Mouse (Mus musculus) heart, embryonic 13.5 days (tissue): ENCODE results near the gene Alox12e. TPM values are rescaled to one million over a fixed set of nuclear protein-coding genes. Genes with fewer than 3 reads are reported as not detected.
A peak's percentile ranks its signal among the peaks of the same experiment; 100 is the strongest.
"Not testable (repeated sequence)": the region's sequence is repeated elsewhere in the genome, so short reads cannot be mapped to it uniquely, and the experiment has no call there.

Source experiments
- ATAC-seq: fragments of 200-750 bp; cut with Nextera tagmentation; 2 replicates; pipeline ENCODE4 v1.8.0; 2017; ENCODE audit warnings: moderate TSS enrichment; ENCODE audit not compliant: insufficient number of reproducible peaks, low FRiP score, low TSS enrichment; ENCODE audit errors: extremely low read depth
- H3K27ac ChIP-seq: fragments of 300-500 bp; sonication (generic); replicated peaks from 2 replicates; pipeline ENCODE4 v1.5.1; 2015; ENCODE audit warnings: moderate library complexity, mild to moderate bottlenecking, inconsistent platforms
- H3K27me3 ChIP-seq: fragments of 300-500 bp; sonication (generic); replicated peaks from 2 replicates; pipeline ENCODE4 v1.6.1; 2015; ENCODE audit warnings: mild to moderate bottlenecking, inconsistent platforms
- H3K36me3 ChIP-seq: fragments of 300-500 bp; sonication (generic); 2 replicates; pipeline ENCODE4 v1.6.1; 2015; ENCODE audit warnings: mild to moderate bottlenecking, inconsistent platforms
- H3K4me1 ChIP-seq: fragments of 300-500 bp; sonication (generic); 2 replicates; pipeline ENCODE4 v1.6.1; 2015; ENCODE audit warnings: inconsistent platforms
- H3K4me2 ChIP-seq: fragments of 300-500 bp; sonication (generic); 2 replicates; pipeline ENCODE4 v1.6.1; 2015; ENCODE audit warnings: inconsistent platforms, mild to moderate bottlenecking, moderate library complexity
- H3K4me3 ChIP-seq: fragments of 300-500 bp; sonication (generic); 2 replicates; pipeline ENCODE4 v1.5.1; 2015; ENCODE audit warnings: moderate library complexity, mild to moderate bottlenecking, inconsistent platforms
- H3K9ac ChIP-seq: fragments of 300-500 bp; sonication (generic); 2 replicates; pipeline ENCODE4 v1.6.1; 2015; ENCODE audit warnings: inconsistent platforms, mild to moderate bottlenecking, moderate library complexity
- H3K9me3 ChIP-seq: fragments of 300-500 bp; sonication (generic); 2 replicates; pipeline ENCODE4 v1.6.1; 2016; ENCODE audit warnings: inconsistent platforms
- WGBS: fragments of 180-500 bp; shearing (Covaris S2); methylation state at CpG from one replicate; pipeline ENCODE4 v1.1.7; 2015; ENCODE audit warnings: mixed read lengths; 5-methylcytosine and 5-hydroxymethylcytosine counted together
- polyA plus RNA-seq: library from polyadenylated mRNA; unstranded; fragments of >200 nt; fragmentation: Nextera tagmentation; extraction: Ambion mirVana; gene quantifications from 2 replicates; pipeline ENCODE4 v1.2.1, GENCODE M21; 2015

Alox12e gene
- polyA plus RNA-seq = not detected in 2 replicates

- no peak within 1 kb of the TSS for H3K9ac ChIP-seq
- H3K27ac ChIP-seq = no peak within 1 kb of the TSS
- peak within 1 kb of the TSS; percentile 45 for H3K4me2 ChIP-seq
- 32% methylated on average over 7 of the region's 7 CpGs for WGBS
- H3K36me3 ChIP-seq = no peaks in the 10 kb centered on the region
- H3K4me3 ChIP-seq = peak within 1 kb of the TSS; percentile 12; the same call in 1 of the 2 replicates
- no peak for ATAC-seq
- H3K9me3 ChIP-seq = no peaks in the 10 kb centered on the region
- peaks cover 86% of the 10 kb centered on the region for H3K27me3 ChIP-seq
- H3K4me1 ChIP-seq = peaks cover 3% of the 10 kb centered on the region; the same call in 1 of the 2 replicates
Measured at GRCm38 (mm10) chr11:70322528-70322927, at the start of gene Alox12e. Gene Alox12e, minus strand, starts transcription at chr11:70322628.

DNA sequence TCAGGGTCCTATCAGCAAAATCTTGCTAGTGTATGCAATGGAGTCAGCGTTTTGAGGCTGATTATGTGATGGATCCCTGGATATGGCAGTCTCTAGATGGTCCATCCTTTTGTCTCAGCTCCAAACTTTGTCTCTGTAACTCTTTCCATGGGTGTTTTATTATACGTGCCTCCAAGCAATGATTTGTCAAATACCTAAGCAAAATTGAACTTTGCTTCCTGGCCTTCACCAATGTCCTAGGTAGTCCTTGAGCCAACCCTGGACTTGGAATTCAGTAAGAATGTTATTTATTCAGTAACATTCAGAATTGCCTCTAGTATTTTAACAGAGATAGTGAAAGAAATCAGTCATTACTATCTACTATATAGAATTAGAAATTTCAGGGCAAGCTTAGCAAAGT, 46.2 kb upstream of the Alox12e start:
- not testable (repeated sequence) for H3K9ac ChIP-seq, H3K27ac ChIP-seq, H3K4me3 ChIP-seq, H3K4me1 ChIP-seq, ATAC-seq, H3K9me3 ChIP-seq, H3K36me3 ChIP-seq, H3K27me3 ChIP-seq, H3K4me2 ChIP-seq
- 66% methylated on average over 2 of the region's 2 CpGs for WGBS

DNA sequence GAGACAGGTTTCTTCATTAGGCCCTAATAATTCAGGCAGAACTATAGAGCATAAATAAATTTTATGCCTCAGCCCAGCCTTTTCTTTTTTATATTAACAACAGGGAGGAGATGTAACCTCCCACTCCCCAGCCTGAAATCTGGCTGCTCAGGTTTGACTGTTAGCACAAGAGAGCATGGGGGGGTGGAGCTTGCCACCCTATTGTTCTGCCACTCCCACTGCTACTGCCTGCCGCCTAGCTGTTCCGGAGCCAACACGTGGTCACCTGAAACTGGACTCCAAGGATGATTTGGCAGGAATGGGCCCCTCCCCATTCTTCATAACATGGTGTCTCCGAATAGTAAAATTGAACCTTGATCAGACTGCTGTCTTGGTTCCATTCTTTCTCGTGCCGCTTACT, 45.3 kb upstream of the Alox12e start:
- H3K4me1 ChIP-seq, H3K27me3 ChIP-seq, H3K4me2 ChIP-seq, ATAC-seq, H3K36me3 ChIP-seq, H3K27ac ChIP-seq, H3K9ac ChIP-seq, H3K4me3 ChIP-seq: not testable (repeated sequence)
- 77% methylated on average over 6 of the region's 6 CpGs for WGBS
- H3K9me3 ChIP-seq = peaks cover 11% of the 10 kb centered on the region

- H3K36me3 ChIP-seq = no peaks in the 10 kb centered on the region
- ATAC-seq = no peak
- WGBS = 1% methylated on average over 19 of the region's 19 CpGs
- H3K4me1 ChIP-seq = peaks cover 9% of the 10 kb centered on the region
- peak within 1 kb of the TSS; percentile 52 for H3K9ac ChIP-seq
- H3K27me3 ChIP-seq = peaks cover 83% of the 10 kb centered on the region
- H3K4me3 ChIP-seq = peak within 1 kb of the TSS; percentile 46
- peak within 1 kb of the TSS; percentile 74 for H3K4me2 ChIP-seq
- H3K27ac ChIP-seq = no peak within 1 kb of the TSS
- no peaks in the 10 kb centered on the region for H3K9me3 ChIP-seq
Measured at GRCm38 (mm10) chr11:70351868-70352267, 29.4 kb upstream of the Alox12e start, which contains the start of gene Alox15. Gene Alox15, minus strand, starts transcription at chr11:70352031.

- Histone ChIP-seq H3K4me3 (no peak overlapping the region), H3K9me3 (no peaks in the 10 kb centered on the region), H3K9ac (no peak overlapping the region), H3K4me1 (peaks cover 9% of the 10 kb centered on the region), H3K27ac (no peak overlapping the region), H3K4me2 (no peak overlapping the region), H3K27me3 (peaks cover 95% of the 10 kb centered on the region), H3K36me3 (no peaks in the 10 kb centered on the region)
- 80% methylated on average over 9 of the region's 9 CpGs for WGBS
- no peak for ATAC-seq
Measured at GRCm38 (mm10) chr11:70348630-70349029, 26.2 kb upstream of the Alox12e start.

GRCm38 (mm10) chr11:70347861-70348260, 25.4 kb upstream of the Alox12e start:
- Histone ChIP-seq H3K36me3 (no peaks in the 10 kb centered on the region), H3K27ac (no peak overlapping the region), H3K4me2 (no peak overlapping the region), H3K4me1 (peaks cover 9% of the 10 kb centered on the region), H3K4me3 (no peak overlapping the region), H3K27me3 (peaks cover 93% of the 10 kb centered on the region), H3K9me3 (no peaks in the 10 kb centered on the region), H3K9ac (no peak overlapping the region)
- 74% methylated on average over 10 of the region's 10 CpGs for WGBS
- ATAC-seq = no peak

- WGBS = 86% methylated on average over 8 of the region's 8 CpGs
- Histone ChIP-seq H3K4me1 (no peaks in the 10 kb centered on the region; the same call in 1 of the 2 replicates), H3K4me2 (no peak overlapping the region), H3K9me3 (no peaks in the 10 kb centered on the region), H3K27ac (no peak overlapping the region), H3K4me3 (no peak overlapping the region), H3K9ac (no peak overlapping the region), H3K36me3 (no peaks in the 10 kb centered on the region), H3K27me3 (peaks cover 70% of the 10 kb centered on the region)
- no peak for ATAC-seq
Measured at GRCm38 (mm10) chr11:70345546-70345945, 23.1 kb upstream of the Alox12e start.

GRCm38 (mm10) chr11:70345061-70345460, 22.6 kb upstream of the Alox12e start:
- H3K27ac ChIP-seq = no peak overlapping the region
- peaks cover 65% of the 10 kb centered on the region for H3K27me3 ChIP-seq
- H3K9me3 ChIP-seq = no peaks in the 10 kb centered on the region
- WGBS = 68% methylated on average over 10 of the region's 10 CpGs
- no peak for ATAC-seq
- no peak overlapping the region for H3K4me2 ChIP-seq
- no peaks in the 10 kb centered on the region for H3K36me3 ChIP-seq
- no peak overlapping the region for H3K9ac ChIP-seq
- H3K4me1 ChIP-seq = no peaks in the 10 kb centered on the region
- H3K4me3 ChIP-seq = no peak overlapping the region

GRCm38 (mm10) chr11:70339481-70339880, 17.1 kb upstream of the Alox12e start:
- no peak for ATAC-seq
- Histone ChIP-seq H3K27ac (no peak overlapping the region), H3K27me3 (peaks cover 20% of the 10 kb centered on the region), H3K9me3 (no peaks in the 10 kb centered on the region), H3K4me1 (no peaks in the 10 kb centered on the region), H3K4me3 (no peak overlapping the region), H3K36me3 (no peaks in the 10 kb centered on the region), H3K4me2 (no peak overlapping the region), H3K9ac (no peak overlapping the region)
- 21% methylated on average over 7 of the region's 7 CpGs for whole genome bisulfite sequencing

DNA sequence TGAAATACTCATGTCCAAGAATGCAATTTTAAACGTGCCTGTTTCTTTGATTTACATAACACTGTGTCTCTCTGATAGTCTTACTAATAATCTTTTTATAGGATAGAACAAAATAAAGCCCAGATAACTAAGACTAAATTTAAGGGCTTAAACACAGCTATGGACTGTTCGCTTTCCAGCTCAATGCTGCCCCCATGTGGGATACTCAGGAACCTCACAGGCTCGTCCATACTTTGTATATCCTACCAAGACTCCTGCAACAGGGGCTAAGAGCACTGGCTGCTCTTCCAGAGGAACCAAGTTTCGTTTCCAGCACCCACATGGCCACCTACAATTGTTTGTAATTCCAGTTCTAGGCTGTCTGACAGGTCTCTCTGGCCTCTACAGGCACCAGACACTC, 12.0 kb upstream of the Alox12e start:
- ATAC-seq = no peak
- WGBS = 29% methylated on average over 4 of the region's 4 CpGs
- no peaks in the 10 kb centered on the region for H3K9me3 ChIP-seq
- no peaks in the 10 kb centered on the region for H3K4me1 ChIP-seq
- H3K4me3 ChIP-seq = no peak overlapping the region
- H3K36me3 ChIP-seq = no peaks in the 10 kb centered on the region
- H3K27me3 ChIP-seq = peaks cover 30% of the 10 kb centered on the region
- no peak overlapping the region for H3K4me2 ChIP-seq
- H3K9ac ChIP-seq = no peak overlapping the region
- H3K27ac ChIP-seq = no peak overlapping the region

DNA sequence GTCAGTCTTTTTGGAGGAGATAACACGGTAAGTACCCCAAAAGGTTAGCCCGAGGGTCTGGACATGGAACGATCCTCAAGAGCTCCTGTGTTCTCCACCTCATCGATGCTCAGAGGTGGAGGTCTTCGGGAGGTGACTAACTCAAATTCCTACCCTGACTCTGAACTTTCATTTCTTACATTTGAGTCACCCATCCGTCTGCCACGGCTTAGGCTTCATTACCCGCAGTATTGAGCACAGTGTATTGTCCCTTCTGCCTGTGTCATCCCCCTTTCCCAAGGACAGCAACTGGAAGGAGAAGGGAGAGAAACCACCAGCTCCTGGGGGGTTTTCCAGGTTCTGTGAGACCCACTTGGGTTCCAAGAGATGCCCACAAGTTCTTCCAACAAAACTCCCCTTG, 2.3 kb upstream of the Alox12e start:
- H3K27me3 ChIP-seq = peaks cover 82% of the 10 kb centered on the region
- ATAC-seq = no peak
- H3K36me3 ChIP-seq = no peaks in the 10 kb centered on the region
- H3K4me1 ChIP-seq = peaks cover 3% of the 10 kb centered on the region; the same call in 1 of the 2 replicates
- no peak overlapping the region for H3K27ac ChIP-seq
- H3K9ac ChIP-seq = no peak overlapping the region
- H3K9me3 ChIP-seq = no peaks in the 10 kb centered on the region
- H3K4me2 ChIP-seq = no peak overlapping the region
- H3K4me3 ChIP-seq = no peak overlapping the region
- WGBS = 71% methylated on average over 8 of the region's 8 CpGs

DNA sequence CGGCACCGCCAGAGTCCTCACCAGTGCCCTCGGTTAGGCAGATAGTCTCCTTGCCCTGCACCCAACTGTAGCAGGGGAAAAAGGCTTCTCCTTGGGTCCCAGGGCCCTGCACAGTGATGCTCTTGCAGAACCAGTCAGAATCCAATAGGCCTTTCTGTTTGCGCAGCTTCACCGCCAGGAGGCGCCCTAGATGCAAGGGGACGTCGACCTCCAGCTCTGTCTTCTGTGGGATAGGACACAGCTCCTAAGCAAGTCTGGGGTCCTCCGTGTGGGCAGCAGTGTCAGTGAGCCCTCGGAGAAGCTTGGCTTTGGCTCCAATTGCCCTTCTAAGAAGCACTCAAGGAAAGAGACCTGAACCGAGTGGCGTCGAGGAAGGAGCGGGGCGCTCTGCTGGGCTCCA, 764 bp downstream of the Alox12e start:
- Histone ChIP-seq H3K36me3 (no peaks in the 10 kb centered on the region), H3K9me3 (no peaks in the 10 kb centered on the region), H3K27me3 (peaks cover 88% of the 10 kb centered on the region), H3K4me1 (peaks cover 3% of the 10 kb centered on the region; the same call in 1 of the 2 replicates), H3K4me2 (peak overlapping the region; percentile 45), H3K4me3 (peak overlapping the region; percentile 12; the same call in 1 of the 2 replicates), H3K9ac (no peak overlapping the region), H3K27ac (no peak overlapping the region)
- 4% methylated on average over 15 of the region's 15 CpGs for WGBS
- no peak for ATAC-seq
